Mouse (Mus musculus): ENCODE results near the gene Ppp2r5d.

Gene Ppp2r5d

DNA sequence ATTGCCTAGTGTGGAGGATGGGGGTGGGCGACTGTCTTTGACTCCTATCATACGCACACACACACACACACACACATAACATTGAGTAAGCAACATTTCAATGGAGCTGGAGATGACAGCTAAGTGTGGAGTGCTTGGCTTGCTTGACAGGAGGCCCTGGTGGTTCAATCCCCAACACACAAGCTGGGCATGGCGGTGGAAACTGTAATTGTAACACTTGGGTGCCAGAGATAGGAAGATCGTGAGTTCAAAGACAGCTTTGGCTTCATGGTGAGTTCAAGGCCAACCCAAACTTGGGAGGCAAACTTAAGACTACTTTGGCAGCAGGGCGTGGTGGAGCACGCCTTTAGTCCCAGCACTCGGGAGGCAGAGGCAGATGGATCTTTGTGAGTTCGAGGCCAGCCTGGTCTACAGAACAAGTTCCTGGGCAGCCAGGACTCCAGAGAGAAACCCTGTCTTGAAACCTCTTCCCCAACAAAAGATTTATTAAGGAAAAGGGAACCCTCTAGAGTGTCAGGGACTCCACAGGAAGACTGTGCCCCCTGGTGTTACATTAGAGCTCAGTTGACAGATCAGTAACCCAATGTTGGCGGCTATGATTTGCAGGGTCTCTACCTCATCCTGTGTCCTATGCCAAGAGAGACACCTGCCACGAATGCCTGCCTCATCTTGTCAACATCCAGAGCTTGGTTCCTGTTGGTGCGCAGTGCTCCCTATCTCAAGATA lies 10.0 kb upstream of the Ppp2r5d start:
- peak; percentile 31 to 32 for DNase-seq

DNA sequence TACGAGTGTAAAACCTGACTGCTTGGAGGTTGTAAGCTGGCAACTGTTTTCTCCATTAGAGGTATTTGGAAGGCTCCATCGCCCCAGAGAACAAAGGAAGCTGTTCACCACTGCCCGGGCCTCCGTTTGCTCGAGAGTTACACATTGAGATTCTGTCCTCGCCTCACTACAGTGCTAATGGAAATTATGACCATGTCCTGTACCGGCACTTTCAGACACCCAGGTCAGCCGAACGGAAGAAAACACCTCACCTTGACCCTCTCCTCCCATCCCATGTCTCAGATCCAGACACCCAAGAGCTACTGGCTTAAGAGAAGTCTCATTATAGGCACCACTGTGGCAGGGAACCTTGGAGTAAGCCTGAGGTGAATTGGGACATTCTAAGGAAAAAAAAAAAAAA lies 8.9 kb upstream of the Ppp2r5d start:
- no peak for DNase-seq

DNA sequence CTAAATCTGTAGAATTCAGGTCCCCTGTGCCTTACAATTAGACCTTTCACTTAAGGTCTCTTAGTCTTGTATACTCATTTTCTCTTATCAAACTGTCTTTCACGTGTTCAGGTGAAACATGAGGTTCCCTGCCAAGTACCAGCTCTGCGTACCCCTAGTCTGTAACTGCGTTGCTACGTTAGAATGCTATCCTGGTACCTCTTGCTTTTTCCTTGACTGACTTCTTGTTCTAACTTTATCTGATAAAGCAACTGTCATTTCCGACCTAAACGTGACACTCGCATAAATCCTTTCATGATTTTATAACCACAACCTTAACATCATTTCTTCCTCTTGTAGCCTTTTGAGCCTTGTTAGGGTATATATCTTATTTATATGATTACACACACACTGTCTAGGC lies 7.5 kb upstream of the Ppp2r5d start:
- no peak for DNase-seq

- no peak for DNase-seq
Measured at GRCm38 (mm10) chr17:46711612-46712271, 6.8 kb upstream of the Ppp2r5d start.

DNA sequence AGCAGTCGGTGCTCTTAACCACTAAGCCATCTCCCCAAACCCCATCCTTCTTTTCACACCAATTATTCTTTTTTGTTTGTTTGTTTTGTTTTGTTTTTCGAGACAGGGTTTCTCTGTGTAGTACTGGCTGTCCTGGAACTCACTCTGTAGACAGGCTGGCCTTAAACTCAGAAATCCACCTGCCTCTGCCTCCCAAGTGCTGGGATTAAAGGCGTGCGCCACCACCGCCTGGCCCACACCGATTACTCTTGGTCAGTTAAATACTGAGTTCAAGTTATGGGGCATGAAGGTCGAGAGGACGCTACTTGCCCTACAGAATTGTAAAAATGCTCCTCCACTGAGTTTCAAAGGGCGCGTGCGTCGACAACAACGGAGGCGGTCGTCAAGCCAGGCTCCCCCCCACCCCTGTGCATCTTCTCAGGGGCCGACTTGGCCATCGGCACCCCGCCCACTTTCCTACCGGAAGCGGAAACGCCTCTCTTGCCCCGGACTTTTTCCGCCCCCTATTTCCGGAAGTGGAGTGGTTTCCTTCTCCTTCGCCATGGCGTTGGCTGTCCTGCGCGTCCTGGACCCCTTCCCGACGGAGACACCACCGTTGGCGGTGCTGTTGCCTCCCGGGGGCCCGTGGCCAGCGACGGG lies 6.2 kb upstream of the Ppp2r5d start, which contains the start of gene Pex6:
TSS of gene Pex6 (plus strand) at position 505 of the 639 bp plus-strand sequence.
- DNase-seq = peak; percentile 94

- no peak for DNase-seq
Measured at GRCm38 (mm10) chr17:46706375-46707089, 1.6 kb upstream of the Ppp2r5d start.

GRCm38 (mm10) chr17:46703971-46704886 lies 682 bp downstream of the Ppp2r5d start:
- peak in 1 of 2 experiments; percentile 11 for DNase-seq

DNA sequence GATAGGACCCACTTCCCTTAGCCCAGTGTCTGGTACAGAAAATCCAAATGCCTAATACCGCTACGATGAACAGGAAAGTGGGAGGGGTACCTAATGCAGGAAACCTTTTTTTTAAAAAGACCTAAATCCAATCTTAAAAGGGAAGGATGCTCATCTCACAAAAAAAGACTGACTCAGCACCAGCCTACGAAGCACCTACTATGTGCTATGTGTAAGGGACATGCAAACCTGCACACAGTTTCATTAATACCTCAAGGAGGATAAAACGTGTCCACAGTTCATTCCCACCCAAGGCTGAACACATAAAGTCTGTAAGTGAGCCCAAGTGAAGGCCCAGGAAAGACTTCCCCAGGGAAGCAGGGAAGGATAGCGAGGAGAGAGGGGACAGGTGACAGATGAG lies 2.4 kb downstream of the Ppp2r5d start:
- DNase-seq = no peak

DNA sequence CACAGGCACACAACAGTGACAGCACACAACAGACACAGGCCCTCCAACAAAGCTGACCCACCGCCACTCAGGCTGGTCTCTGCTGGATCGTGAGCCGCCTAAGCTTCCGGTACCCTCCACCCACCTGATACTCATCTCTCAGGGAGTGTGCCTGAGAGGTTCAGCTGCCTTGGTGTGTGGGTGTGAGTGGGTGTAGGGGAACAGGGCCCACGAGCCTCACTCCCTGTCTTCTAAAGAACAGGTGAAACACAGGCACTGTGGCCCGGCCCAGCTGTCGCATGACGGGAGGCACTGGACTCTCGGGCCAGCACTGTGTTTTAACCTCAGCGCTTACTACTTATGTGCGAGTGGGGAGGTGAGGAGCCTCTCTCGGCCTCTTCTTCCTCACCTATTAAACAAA lies 2.8 kb downstream of the Ppp2r5d start:
- DNase-seq = no peak

DNA sequence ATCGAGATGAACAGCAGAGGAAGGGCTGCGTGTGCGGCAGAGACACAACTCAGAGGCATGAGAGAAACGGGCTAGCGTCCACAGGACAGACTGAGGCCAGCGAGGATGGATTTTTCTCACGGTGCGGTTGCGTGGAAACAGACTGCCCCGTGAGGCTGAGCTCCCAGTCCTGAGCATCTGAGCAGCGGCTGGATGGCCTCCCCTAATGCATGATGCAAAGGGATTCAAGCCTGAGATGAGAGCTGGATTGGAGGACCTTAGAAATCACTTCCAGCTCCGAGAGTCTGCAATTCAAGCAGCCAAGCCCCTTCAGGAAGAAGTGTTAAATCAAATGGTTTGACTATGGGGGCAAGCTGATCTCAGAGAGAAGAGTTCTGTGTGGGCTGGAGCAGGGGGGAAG lies 3.4 kb downstream of the Ppp2r5d start:
- no peak for DNase-seq

- DNase-seq = no peak
Measured at GRCm38 (mm10) chr17:46699912-46700311, 5.0 kb downstream of the Ppp2r5d start.

GRCm38 (mm10) chr17:46699245-46699644 lies 5.7 kb downstream of the Ppp2r5d start:
- DNase-seq = no peak

DNA sequence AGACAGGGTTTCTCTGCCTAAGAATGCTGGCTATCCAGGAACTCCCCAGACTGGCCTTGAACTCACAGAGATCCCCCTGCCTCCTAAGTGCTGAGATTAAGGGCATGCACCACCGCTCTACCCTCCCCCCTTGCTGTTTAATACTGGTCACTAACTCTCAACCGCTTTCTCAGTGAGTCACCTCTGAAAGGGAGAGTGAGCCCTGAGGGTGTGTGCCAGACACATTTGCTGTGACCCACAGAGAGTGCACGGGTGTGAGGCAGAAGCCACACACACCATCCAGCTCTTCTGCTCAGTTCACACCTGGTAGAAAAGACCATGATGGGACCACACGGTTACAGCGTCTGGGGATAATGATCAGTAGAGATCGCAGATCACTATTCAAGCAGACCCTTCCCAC lies 6.4 kb downstream of the Ppp2r5d start:
- DNase-seq = no peak

- no peak for DNase-seq
Measured at GRCm38 (mm10) chr17:46694517-46695063, 10.3 kb downstream of the Ppp2r5d start.

DNA sequence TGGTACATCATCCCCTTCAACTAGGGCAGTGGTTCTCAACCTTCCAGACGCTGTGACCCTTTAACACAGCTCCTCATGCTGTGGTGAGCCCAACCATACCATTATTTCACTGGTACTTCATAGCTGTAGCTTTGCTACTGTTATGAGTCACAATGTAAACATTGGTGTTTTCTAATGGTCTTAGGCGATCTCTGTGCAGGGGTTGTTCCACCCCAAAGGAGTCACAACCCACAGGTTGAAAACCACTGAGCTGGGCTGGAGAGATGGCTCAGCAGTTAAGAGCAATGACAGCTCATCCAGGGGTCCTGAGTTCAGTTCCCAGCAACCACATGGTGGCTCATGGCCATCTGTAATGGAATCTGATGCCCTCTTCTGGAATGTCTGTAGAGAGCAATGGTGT lies 13.5 kb downstream of the Ppp2r5d start:
- DNase-seq = no peak

GRCm38 (mm10) chr17:46690665-46691064 lies 14.2 kb downstream of the Ppp2r5d start:
- DNase-seq = no peak

GRCm38 (mm10) chr17:46685913-46686312 lies 19.0 kb downstream of the Ppp2r5d start:
- DNase-seq = no peak

DNA sequence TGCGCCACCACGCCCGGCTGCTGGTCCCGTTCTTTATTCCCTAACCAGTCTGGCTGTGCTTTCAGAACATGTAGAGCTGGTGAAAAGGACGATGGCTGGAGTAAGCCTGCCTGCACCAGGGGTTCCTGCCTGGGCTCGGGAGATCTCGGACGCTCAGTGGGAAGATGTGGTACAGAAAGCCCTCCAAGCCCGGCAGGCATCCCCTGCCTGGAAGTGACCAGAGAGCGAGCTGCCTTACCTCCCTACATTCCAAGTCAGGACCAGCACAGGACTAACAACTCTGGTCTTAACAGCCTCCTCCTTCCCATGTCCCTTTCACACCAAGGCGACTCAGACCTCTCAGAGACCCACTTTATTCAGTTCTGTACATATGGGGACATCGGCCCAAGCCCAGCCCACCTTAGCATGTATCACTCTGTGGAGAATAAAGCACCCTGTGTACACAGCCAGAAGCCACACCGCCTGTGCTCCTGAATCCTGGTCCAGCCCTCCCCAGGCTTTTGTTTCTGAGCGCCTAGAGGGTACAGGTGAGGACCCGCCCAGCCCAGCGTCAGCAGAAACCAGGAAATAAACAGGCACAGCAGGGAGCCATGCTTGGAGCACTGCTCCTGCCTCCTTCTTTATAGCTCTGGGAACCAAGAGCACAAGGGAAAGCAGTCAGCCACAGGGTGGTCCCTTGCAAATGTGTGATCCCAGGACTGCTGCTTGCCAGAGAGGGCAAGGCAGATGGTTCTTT lies 22.1 kb downstream of the Ppp2r5d start:
- DNase-seq = no peak

GRCm38 (mm10) chr17:46681466-46682118 lies 23.3 kb downstream of the Ppp2r5d start:
- DNase-seq = peak; percentile 11 to 13

DNA sequence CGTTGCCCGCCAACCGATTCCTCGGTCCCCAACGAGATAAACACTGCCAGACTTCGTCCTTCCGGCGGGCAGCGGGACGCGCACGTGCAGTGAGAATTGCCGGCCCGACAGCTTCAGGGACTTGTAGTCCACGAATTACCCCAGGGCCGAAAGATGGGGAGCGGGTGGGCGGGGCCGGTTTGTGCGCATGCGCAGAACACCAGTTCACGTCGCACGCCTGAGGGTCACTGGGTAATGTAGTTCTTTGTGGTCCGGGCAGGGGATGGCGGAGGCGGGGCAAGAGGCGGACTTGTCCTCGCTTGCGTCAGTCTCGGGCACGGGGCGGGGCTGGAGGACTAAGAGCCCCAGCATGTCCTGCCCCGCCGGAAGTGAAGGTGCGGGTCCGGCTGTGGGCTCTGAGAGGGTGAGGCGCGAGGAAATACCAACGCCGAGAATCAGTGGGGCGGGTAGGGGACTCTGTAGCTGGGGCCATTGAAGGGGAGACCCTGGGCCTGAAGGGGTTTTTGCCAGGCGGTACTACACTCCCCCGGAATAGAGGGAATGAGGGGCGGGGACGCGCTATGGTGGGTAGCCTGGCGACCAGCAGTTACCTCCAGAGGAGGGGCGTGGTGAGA lies 24.0 kb downstream of the Ppp2r5d start, which contains the start of gene Klhdc3:
TSS of gene Klhdc3 (minus strand) at position 155 of the 614 bp plus-strand sequence.
- DNase-seq = peak; percentile 96 to 98

All from B cell, adult 2 months (primary cell).